Mouse (Mus musculus) brain, embryonic 14.5 days (tissue): ENCODE results near the gene Zfp74. TPM values are rescaled to one million over a fixed set of nuclear protein-coding genes. Genes with fewer than 3 reads are reported as not detected.
"Not testable (repeated sequence)": the region's sequence is repeated elsewhere in the genome, so short reads cannot be mapped to it uniquely, and the experiment has no call there.

ENCODE experiments used
- DNase-seq: peaks from one replicate; pipeline ENCODE4 v3.0.0-alpha.2; 2011; ENCODE audit warnings: low read depth
- CTCF ChIP-seq: fragments of 200-500 bp; IDR thresholded peaks from 2 replicates; pipeline ENCODE4 v1.5.1; 2012; ENCODE audit warnings: inconsistent platforms, mild to moderate bottlenecking, moderate library complexity, borderline replicate concordance; ENCODE audit not compliant: insufficient read depth, insufficient read length; ENCODE audit errors: extremely low read depth
- POLR2A ChIP-seq: fragments of 200-500 bp; IDR thresholded peaks from 2 replicates; pipeline ENCODE4 v1.6.1; 2012; ENCODE audit warnings: mild to moderate bottlenecking, inconsistent platforms, borderline replicate concordance; ENCODE audit not compliant: poor library complexity, insufficient read depth, insufficient read length, severe bottlenecking; ENCODE audit errors: extremely low read depth
- polyA plus RNA-seq: library from polyadenylated mRNA; depleted of rRNA; stranded (reverse); fragments of >200 nt; gene quantifications from 2 replicates; pipeline ENCODE4 v1.2.3, GENCODE M21; 2012

Zfp74 gene
- polyA plus RNA-seq, 1 experiment, result 14.3 TPM

DNA sequence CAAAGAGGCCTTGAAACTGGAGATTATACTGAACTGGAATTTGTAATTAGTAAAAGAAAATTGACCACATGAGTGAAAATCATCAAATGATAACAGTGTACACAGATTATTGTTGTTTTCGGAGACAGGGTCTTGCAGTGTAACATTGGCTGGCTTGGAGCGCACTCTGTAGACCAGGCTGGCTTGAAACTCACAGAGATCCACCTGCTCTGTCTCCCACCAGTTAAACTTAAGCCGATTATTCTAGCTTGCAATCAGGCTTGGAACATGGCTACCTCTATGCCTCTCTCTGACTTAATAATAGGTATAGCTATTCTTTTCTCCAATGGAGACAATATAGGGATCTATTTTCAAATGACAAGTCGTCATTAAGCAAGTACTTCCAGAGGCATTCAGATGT lies 28.5 kb upstream of the Zfp74 start:
- no peak for DNase-seq
- TF ChIP-seq CTCF, result no peak
- TF ChIP-seq POLR2A, result no peak

DNA sequence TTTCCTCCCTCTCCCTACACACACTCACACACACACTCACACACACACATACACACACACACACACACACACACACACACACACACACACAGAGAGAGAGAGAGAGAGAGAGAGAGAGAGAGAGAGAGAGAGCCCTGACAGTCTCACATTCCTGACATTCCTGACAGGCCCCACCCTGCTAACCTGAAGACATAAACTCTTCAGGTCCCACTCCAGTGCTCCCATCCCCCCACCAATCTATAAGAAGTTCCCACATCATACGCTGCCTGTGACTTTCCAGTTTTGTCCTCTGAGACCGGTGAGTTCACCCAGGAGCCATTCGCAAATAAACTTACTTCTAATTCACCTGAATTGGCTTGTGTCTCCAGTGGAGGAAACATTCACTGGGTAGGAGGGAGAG lies 28.0 kb upstream of the Zfp74 start:
- TF ChIP-seq CTCF, result no peak
- no peak for TF ChIP-seq POLR2A
- DNase-seq, result no peak

DNA sequence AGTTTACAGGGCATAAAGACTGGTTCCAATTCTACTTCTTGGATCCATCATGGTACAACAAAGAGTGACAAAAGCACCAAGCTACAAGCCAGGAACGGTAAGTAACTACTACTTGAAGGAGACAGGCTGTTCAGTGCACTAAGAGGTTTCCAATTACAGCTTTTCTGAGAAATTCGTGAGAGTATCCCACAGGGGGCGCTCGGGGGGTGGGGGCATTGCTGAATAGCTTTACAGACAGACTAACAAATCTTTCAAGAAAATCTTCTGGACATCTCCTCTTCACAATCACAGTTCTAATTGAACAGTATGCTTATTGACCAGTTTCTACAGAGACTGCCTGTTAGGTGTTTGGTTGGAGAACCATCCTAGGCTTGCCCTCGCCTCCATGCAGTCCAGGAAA lies 27.6 kb upstream of the Zfp74 start:
- DNase-seq, result no peak
- no peak for TF ChIP-seq CTCF
- no peak for TF ChIP-seq POLR2A

DNA sequence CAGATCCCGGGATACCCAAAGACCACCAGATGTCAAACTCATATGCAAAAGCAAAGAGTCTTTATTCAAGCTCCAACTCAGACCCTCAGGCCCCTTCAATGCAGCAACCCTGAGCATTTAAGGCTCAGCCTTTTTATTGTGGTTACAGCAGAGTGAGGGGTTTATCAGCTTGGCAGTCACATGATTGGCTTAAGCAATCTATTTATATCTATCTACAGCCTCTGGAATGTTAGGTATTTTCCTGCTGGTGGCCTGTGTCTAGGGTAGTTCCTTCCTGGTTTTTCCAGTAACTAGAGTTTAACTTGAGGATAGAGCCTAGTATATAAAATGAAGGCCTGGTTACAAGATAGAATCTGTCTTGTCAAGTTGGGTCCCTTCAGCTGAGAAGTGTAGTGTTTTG lies 26.9 kb upstream of the Zfp74 start:
- TF ChIP-seq POLR2A (no peak), CTCF (no peak)
- no peak for DNase-seq

DNA sequence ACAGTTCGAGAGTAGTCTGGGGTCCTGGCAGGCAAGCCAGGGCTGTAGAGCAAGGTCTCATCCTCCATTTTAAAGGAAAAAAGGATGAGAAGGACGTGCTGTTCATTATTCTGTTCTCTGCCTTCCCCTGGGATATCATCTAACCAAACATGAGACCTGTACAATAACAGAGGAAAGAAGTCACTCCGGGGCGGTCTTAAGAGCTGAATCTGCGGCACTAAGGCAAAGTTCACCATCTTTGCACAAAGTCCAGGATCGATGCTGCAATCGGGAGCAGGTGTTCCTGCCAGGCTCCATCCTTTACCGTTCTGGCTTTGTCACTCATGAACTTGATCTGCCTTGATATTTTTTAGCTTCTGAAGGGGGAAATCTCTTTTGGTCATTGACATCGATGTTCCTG lies 16.8 kb upstream of the Zfp74 start:
- DNase-seq, result no peak
- TF ChIP-seq POLR2A (no peak), CTCF (no peak)

DNA sequence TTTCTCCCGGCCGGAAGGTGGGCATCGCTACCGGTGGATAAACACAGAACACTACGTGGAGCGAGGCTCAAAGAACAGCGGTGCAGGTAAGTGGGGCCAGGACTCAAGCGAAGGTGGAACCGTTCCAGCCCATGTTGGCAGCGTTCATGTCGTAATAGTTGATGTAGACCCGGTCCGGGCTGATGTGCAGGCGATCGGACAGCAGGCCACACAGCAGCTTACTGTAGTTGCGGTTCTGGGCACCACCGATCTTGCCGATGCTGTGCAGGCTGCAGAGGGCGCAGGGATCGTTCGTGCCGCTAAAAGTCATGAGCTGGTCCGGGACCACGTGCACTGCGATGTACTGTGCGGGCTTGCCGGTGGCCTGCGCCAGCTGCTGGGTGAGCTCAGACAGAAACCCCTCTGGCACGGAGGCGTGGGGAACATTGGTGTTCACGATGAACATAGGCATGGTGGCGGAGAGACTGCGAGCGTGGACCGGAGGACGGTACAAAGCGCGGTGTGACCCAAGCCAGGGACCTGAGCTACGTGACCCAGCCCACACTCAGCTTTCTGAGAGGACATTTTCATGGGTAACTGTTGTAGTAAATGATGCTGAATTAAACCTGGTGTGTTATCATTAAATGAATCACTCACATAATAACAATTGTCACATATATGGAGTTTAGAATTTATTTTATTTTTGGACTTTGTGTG lies 11.4 kb upstream of the Zfp74 start:
- DNase-seq, result not testable (repeated sequence)

DNA sequence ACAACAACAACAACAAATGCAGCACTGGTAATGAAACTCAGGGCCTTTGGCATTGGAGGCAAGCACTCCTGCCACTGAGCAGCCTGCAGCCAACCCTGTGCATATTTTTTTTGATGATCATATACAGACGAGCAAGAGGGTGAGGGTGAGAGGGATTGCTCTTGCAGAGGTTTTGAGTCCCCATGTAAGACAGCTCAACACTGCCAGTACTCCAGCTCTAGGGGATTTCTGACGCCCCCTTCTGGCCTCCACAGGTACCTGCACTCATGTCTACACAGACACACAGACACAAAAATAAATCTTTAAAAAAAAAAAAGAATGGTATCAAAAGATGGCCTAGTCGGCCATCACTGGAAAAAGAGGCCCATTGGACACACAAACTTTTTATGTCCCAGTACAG lies 5.1 kb upstream of the Zfp74 start:
- no peak for DNase-seq
- TF ChIP-seq POLR2A, result no peak
- TF ChIP-seq CTCF, result no peak; the same call in 1 of the 2 replicates

DNA sequence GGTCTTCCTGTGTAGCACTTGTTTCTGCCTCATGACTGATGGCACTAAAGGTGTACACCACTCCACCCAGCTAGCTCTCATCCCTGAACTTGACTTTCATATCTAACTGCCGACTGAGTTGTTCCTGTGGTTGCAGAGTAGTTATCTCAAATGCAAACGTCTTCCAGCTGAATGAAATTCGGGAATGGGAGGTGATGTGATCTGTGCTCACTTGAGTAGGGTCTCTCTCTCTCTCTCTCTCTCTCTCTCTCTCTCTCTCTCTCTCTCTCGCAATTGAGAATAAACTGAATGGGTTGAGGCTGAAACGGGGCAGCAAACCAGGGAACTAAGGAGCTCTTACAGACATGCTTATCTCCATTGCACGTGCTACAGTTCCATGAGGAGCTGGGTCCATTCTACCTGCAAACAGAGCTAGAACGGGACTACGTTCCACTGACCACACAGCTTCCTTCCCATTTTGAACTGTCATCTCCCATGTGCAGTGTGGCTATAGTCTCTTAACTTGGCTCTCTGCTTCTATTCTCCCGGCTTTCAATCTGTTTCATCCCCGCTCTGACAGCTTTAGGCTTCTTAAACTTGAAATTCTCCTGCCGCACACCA lies 4.3 kb upstream of the Zfp74 start:
- TF ChIP-seq POLR2A, result no peak
- no peak for TF ChIP-seq CTCF
- DNase-seq, result no peak

DNA sequence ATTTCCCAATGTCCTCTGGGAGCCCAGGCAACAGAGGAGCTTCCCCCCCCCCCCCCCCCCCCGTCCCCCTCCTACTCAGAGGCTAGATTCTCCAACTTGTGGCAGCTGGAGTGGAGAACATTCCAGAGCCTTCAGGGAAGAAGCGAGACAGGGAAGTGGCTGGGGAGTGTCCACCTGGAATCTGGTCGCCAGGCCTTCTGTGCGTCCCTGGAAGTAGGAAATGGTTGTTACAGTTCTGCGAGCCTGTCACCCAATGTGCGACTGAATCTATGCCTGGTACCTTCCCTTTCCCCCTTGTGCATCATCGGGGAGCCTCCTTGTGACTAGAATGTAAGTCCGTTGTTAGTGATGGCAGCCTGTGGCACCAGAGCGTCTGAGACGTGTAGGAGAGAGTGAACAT lies 2.4 kb upstream of the Zfp74 start:
- no peak for DNase-seq
- TF ChIP-seq CTCF (no peak), POLR2A (no peak)

DNA sequence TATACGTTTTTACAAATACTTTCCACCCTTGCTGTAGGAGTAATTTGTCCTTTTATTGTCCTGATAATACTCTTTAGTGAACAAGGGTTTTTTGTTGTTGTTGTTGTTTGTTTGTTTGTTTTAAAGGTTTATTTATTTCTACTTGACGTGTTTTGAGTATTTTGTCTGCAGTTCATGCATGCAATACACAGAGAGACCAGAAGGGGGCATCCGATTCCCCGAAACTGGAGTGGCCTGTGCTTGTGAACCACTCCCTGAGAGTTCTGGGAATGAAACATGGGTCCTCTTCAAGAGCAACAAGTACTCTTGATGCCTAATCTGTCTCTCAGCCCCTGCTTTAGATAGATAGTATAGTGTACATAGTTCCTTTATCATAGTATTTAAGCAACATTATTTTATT lies 842 bp upstream of the Zfp74 start:
- peak; percentile 63 for DNase-seq
- TF ChIP-seq POLR2A (no peak), CTCF (peak; percentile 55; the same call in 1 of the 2 replicates)

DNA sequence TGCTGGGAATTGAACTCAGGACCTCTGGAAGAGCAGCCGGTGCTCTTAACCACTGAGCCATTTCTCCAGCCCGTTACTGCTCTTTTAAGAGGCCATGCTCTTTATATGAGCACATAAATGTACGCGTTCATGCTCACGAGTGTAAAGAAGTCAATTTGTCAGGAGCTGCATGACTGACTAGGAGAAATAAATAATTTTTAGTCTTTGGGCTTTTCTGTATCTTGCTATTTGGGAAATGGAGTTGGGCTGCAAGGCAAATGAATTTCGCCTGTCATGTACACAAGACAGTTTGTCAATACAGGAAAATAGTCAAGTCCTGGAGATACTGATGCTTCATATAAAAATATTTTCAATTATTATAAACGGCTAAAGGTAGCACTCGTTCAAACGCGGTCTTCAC lies 803 bp downstream of the Zfp74 start:
- TF ChIP-seq POLR2A, result no peak
- no peak for TF ChIP-seq CTCF
- DNase-seq, result no peak

DNA sequence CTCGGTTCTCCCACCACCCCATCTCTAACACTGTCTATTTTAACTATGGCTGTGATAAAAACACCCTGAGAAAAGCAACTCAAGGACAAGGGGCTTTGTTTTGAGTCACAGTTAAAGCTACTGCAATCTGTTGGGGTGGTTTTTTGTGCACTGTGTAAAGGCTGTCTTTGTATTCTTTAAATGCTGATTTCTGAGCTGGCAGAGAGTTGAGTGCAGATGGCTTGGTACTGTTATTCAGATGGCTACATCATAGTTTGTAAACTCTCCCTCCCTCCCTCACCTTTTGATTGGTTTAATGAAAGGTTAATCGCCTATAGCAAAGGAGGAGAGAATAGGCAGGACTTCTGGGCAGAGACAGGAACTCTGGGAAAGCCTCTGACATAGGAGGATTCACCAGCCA lies 9.7 kb downstream of the Zfp74 start:
- TF ChIP-seq CTCF (no peak), POLR2A (no peak)
- DNase-seq, result peak; percentile 55
